Mouse (Mus musculus): ENCODE data around the gene Trim44.
A peak's percentile ranks its signal among the peaks of the same experiment; 100 is the strongest.

Trim44 gene

DNA sequence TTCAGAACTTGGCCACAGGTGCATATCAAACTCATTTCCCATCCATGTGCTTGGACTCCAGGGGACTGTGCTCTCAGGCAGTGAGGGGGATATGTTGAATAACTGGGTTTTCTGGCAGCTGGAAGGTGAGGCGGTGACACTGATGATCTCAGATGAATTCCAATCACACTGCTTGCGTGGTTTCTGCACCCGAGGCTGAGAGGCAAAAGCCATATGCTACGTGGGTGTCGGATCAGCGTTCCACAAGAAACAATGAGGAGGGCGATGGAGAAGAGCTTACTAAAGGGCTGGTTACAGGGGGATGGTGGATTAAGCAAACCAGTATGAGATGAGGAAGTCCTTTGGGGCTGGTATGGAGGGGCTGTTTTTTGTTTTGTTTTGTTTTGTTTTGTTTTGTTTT is 127.8 kb downstream of the Trim44 start:
- DNase-seq, result no peak

DNA sequence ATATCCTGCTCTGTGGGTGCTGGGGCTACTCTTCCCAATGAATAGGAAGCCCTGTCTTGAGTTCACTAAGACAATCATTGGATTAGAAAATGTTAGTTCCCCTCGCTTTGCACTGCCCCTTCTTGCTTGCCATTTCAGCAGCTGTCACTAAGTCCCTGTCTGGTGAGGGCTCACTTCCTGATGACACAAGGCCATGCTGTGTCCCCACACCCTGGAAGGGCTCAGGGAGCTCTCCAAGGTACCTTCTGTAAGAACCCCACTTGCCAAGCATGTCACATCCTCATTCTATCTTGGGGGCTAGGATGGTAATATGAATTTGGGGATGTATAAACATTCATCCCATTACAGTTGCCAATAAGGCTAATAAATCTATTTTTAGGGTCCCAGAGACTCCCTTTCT is 129.7 kb downstream of the Trim44 start:
- DNase-seq, result no peak

DNA sequence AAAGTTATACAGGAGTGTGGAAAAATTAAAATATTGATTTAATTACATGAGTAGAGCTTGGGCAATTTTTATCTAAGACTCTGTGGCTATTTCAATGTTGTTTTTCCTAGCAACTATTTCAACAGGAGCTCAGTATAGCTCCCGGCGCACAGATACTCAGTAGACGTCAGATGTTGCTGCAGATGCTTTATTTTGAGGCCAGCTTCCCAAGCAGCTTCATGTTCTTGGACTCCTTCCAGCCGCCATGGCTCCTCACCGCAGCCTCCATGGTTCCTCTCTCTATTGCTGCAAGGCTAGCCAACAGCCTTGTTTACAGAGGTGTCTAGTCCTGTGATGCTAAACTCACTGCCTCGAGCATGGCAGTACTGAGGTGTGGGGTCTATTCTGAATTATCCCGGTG is 134.3 kb downstream of the Trim44 start:
- DNase-seq, result no peak

DNA sequence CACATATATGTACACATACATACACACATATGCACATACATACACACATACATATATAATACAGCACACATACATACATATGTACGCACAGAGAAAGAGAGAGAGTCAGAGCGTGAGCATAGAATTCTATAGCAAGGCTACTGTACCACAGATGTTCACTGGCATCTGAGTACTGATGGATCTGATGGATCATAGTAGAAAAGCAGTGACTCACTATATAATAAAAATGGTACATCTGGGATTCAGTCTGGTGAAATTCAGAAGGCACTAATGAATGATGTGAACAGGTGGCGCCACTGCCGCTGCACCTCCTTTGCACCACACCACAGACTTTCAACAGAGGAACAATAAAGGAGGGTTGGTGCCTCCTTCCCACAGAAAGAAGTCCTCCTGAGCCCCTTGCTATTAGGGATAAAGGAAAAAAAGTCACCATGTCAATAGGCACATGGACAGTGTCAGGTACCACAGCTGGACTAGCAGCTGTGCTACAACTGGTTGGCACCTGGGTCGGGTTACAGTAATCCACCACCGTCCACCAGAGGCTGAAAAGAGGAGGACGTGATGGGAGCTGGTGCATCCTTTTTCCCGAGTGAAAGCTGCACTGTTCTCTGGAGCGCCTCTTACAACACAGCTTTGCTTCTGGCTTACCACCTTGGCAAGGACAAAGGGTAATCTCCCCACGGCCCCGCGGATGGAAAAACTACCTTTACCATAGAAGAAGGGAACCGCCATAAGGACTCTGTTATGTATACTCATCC is 139.9 kb downstream of the Trim44 start:
- no peak for DNase-seq

DNA sequence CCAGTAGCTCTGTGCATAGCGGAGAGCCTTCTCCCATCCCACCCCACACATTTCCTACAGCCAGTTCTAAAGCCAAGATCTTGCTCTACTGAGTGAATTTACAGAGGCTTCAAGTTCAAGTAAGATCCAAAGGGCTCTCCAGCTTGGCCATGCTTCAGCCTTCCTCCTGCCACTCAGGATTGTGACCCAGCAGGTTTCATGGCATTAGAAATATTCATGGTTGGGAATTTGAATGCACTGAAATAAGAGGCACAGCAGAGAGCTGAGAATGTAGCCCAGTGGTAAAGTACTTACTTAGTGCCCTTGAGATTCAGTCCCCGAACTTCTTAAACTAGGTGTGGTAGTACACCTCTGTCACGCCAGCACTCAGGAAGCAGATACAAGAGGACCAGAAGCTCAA is 140.7 kb downstream of the Trim44 start:
- DNase-seq, result no peak

DNA sequence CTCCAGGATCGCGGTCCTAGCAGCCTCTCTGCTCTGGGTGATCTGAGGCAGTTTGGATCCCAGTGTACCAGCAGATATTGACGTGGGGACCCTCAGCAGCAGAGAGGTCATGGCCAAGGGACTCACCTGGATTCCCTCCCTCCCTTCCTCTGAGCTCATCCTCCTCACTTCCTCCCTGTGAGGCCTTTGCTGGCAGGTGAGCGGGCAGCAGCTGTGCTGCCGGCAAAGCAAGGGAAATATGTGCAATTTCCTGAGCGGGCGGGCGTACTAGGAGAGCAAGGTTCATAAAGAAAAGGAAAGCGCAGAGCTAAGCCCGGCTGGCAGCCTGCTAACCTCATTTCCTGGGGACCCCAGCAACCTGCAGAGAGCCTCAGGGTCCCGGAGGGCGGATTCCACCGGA is 148.5 kb downstream of the Trim44 start:
- peak; percentile 25 for DNase-seq

DNA sequence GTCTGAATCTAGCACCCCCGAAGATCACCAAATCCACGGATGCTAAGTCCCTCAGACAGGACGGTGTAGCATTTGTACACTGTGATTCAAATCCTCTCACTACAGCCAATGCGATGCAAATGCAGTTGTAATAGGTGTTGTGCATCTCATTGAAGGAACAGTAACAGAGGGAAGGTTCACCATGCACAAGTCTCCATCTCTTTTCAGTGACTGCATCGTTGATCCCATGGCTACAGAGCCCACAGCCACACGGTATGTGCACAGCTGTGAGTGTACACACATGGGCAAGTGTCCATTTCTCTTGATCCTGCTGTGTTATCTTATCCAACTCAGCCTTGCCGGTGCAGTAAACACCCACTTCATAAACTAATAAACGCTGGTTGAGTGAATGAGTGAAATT is 148.9 kb downstream of the Trim44 start:
- no peak for DNase-seq

DNA sequence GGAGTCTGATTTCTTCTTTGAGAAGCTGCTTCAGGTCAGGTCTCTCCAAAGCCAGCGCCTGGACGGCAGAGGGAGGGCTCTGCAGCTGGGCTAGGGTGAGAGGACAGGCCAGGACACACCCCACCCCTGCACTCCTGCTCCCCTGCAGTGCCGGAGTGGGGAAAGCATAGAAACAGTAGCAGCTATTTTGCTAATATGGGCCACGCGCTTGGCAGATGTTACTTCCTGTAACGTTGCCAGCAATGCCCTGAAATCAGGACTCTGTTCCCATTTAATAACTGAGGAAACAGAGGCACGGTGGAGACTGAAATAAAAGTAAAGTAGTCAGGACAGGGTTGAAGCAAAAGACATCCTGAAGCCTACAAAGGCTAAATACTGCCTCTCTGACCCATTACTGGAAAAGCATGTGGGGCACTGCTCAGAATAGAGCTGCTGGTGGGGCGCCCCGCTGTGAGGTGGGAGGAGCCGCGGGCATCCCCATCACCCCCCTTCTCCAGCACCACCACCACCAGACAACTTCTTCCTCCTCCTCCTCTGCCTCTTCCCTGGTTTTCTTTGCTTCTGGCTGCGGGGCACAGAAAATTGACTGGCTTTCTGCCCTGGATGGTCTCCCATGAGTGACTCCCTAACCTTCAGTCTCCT is 149.5 kb downstream of the Trim44 start:
- DNase-seq, result peak; percentile 14

DNA sequence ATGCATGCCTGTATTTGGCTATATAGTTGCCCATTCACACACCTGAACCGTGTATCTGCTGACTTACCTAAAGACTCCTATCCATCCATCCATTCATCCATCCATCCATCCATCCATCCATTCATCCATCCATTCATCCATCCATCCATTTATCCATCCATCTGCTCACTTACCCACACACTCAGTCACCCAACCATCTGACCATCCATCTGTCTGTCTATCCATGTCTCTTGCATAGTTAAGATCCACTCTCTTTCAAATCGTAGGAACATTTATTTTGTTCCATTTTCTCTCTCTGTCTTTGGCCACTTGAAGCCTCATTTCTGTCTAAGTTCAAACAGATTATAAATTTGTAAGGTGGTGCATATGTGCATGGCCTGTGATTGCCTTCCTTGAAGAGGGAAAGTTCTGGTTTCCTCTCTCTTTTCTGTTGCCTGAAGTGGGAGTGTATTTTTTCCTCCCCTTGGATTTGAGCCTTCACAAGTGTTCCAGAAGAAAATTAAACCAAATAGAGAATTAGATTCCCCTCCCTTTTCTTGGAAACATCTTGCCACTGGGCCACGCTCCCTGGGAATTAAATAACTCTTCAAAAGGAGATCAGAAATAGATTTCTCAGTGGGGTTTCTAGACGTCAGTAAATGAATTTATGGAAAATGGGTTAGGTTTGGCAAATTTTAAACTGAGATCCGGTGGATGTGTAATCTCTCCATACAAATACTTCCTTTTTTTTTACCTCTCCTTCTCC is 150.9 kb downstream of the Trim44 start:
- no peak for DNase-seq

DNA sequence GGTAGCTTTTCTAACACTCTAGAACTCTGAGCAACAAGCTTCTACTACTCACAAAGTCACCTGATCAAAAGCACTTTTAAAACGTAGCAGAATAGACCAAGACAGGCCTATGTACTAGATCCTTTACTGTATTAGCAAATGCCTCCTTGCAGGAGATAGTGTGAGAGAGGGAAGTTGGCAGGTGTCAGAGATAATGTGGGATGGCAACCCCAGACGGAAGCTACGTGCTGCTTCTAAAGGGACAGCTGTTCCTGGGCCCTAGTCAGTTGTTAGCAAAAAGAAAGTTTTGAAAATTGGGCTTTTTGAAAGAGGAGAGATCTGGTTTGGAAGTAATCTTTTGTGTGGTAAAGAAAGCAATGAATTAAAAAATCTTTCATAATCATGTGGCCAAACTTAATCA is 151.5 kb downstream of the Trim44 start:
- no peak for DNase-seq

DNA sequence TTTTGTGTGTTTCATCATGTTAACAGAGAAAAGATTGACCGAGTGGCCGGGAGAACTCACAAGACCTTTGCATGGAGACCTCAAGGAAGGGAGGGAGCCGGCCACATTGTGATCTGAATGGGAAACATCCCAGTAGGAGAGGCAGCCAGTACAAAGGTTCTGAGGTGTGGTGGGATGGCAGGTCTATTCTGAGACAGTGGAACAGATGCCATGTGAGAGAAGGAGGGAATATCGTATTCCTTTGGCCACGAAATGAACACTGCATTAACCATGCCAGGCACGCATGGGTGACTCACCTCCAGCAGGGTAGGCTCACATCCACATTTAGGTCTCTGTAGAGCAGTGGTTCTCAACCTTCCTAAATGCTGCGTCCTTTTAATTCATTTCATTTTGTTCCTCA is 154.4 kb downstream of the Trim44 start:
- DNase-seq, result no peak

DNA sequence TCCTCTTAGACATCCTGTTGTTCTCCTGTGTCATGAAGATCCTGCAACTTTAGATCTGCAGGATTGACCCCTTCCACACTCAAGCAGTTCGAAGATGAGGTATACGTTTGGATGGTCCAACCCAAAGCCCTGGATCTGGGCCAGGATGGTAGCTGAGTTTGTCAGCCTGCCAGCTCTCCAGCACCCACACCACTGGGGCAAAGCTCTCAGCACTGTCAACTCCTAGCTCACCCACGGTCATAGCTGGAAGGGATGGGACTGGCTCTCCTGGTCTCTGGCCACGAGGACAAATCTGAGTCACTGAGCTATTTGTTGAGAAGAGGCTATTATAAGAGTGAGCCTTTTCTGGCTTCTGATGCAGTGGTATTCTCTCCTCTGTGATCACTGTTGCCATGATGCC is 155.0 kb downstream of the Trim44 start:
- DNase-seq, result peak; percentile 11
